Mouse (Mus musculus): Measurements from ENCODE around the gene Inf2. TPM values are rescaled to one million over a fixed set of nuclear protein-coding genes. Genes with fewer than 3 reads are reported as not detected.

Gene Inf2
- polyA plus RNA-seq, 1 experiment from 2014 or later, result 3.6 TPM

GRCm38 (mm10) chr12:112590566-112591239 is 2.1 kb downstream of the Inf2 start:
- no peak overlapping the region for H3K4me2 ChIP-seq (ENCODE audit: low read depth, low read length)
- WGBS, result 50% methylated on average over 8 of the region's 8 CpGs

DNA sequence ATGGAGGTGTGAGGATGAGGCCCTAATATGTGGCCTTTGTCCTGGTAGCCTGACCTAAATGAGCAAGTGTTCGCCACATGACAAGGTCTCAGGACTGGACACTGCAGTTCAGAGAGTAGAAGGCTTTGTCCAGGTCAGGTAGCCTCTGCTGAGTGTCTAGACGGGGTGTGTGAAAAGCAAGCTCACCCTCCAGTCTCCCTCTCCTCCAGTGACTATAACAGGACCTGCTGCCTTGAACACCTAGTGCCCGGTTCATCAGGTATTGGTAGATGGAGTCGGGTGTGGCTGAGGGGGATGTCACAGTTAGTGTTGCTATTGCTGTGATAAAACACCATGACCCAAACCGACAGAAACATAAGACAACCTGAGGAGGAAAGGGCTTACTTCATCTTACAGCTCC is 2.7 kb downstream of the Inf2 start:
- H3K27ac ChIP-seq (ENCODE audit: low read length), result no peak overlapping the region
- H3K4me2 ChIP-seq (ENCODE audit: low read depth, low read length), result no peak overlapping the region
- H3K4me1 ChIP-seq (ENCODE audit: control insufficient read depth, insufficient read depth, low read length), result peaks cover 51% of the 10 kb centered on the region
- H3K4me3 ChIP-seq (ENCODE audit: low read length), result no peak overlapping the region
- no peaks in the 10 kb centered on the region for H3K36me3 ChIP-seq (ENCODE audit: control insufficient read depth, insufficient read depth)
- 0 out of 2 replicates have a peak, but pooled peaks cover 2% of the 10 kb centered on the region for H3K27me3 ChIP-seq (ENCODE audit: control insufficient read depth, insufficient read depth, low read length)
- 95% methylated on average over 5 of the region's 5 CpGs for WGBS
- H3K9ac ChIP-seq (ENCODE audit: low read length), result no peak overlapping the region
- no peaks in the 10 kb centered on the region for H3K9me3 ChIP-seq (replicated peaks; ENCODE audit: control insufficient read depth, low read length)
- no peak for ATAC-seq (replicated peaks; ENCODE audit: extremely low read depth, insufficient read depth, low FRiP score)

More at GRCm38 (mm10) chr12:112590566-112591239, 2.1 kb downstream of the Inf2 start:
- H3K9ac ChIP-seq (ENCODE audit: low read length), result no peak overlapping the region
- no peak overlapping the region for H3K27ac ChIP-seq (ENCODE audit: low read length)
- ATAC-seq (replicated peaks; ENCODE audit: extremely low read depth, insufficient read depth, low FRiP score), result peak; percentile 21; the same call in 1 of the 2 replicates
- H3K36me3 ChIP-seq (ENCODE audit: control insufficient read depth, insufficient read depth), result no peaks in the 10 kb centered on the region
- H3K9me3 ChIP-seq (replicated peaks; ENCODE audit: control insufficient read depth, low read length), result no peaks in the 10 kb centered on the region
- H3K27me3 ChIP-seq (ENCODE audit: control insufficient read depth, insufficient read depth, low read length), result 0 out of 2 replicates have a peak, but pooled peaks cover 2% of the 10 kb centered on the region
- no peak overlapping the region for H3K4me3 ChIP-seq (ENCODE audit: low read length)
- H3K4me1 ChIP-seq (ENCODE audit: control insufficient read depth, insufficient read depth, low read length), result peaks cover 45% of the 10 kb centered on the region

DNA sequence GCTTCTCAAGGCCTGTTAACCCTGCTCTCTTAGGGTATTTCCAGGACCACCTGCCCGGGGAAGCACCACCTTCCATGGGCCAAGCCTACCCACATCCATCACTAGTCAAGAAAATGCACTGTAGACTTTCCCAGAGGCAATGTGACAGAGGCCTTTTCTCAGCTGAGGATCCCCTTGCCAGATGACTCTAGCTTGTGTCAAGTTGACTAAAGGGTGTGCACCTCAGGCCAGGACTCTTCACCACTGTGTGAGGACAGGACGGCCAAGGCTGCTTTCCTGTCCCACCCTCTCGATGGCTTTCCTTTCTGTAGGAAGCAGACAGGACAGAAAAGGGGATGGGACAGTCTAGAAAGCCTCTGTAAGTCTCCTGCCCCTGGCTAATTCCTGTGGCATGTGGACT is 3.1 kb downstream of the Inf2 start:
- ATAC-seq (replicated peaks; ENCODE audit: extremely low read depth, insufficient read depth, low FRiP score), result no peak
- Histone ChIP-seq H3K27ac (ENCODE audit: low read length) (no peak overlapping the region), H3K27me3 (ENCODE audit: control insufficient read depth, insufficient read depth, low read length) (0 out of 2 replicates have a peak, but pooled peaks cover 2% of the 10 kb centered on the region)

DNA sequence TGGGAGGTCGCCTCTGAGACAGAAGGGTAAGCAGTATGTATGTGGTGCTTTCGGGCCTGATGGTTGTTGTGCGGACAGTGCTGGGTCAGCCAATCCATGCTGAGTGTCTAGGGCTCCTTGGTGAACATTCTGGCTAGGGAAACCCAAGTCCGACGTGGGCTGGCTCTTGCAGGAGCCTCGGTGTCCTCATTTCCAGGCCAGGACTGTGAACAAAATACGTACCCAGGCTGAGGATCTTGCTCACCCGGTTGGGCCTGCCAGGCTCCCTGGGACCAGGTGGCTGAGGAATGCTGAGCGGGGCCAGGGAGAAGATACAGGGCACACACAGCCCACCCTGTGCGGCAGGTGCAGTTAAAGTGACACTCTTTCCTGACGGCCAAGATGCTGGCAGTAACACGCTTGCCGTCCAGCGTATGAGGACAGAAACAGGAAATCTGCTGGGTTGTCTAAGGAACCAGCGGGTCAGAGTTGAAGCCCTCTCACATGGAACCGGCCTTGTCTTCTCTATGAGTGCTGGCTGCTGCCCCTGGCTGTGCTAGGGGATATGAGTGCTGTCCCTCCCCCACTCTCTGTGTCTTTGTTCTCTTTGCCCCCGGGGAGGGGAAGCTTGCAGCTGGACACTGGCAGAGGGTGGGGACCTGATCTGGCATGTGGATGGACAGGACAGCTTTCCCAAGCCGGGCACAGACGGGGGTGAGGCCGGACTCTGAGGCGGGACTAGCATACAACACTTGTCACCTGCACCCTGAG is 4.6 kb downstream of the Inf2 start:
- H3K4me2 ChIP-seq (ENCODE audit: low read depth, low read length), result no peak overlapping the region

More for the DNA sequence above, 3.1 kb downstream of the Inf2 start:
- Histone ChIP-seq H3K4me2 (ENCODE audit: low read depth, low read length) (no peak overlapping the region), H3K9ac (ENCODE audit: low read length) (no peak overlapping the region), H3K4me1 (ENCODE audit: control insufficient read depth, insufficient read depth, low read length) (peaks cover 52% of the 10 kb centered on the region), H3K9me3 (replicated peaks; ENCODE audit: control insufficient read depth, low read length) (no peaks in the 10 kb centered on the region), H3K4me3 (ENCODE audit: low read length) (no peak overlapping the region), H3K36me3 (ENCODE audit: control insufficient read depth, insufficient read depth) (no peaks in the 10 kb centered on the region)
- 75% methylated on average over 3 of the region's 3 CpGs for WGBS

GRCm38 (mm10) chr12:112593951-112594915 is 5.6 kb downstream of the Inf2 start:
- peak overlapping the region; percentile 57 for H3K27ac ChIP-seq (ENCODE audit: low read length)
- no peaks in the 10 kb centered on the region for H3K9me3 ChIP-seq (replicated peaks; ENCODE audit: control insufficient read depth, low read length)
- H3K4me3 ChIP-seq (ENCODE audit: low read length), result no peak overlapping the region
- no peaks in the 10 kb centered on the region for H3K36me3 ChIP-seq (ENCODE audit: control insufficient read depth, insufficient read depth)
- peaks cover 52% of the 10 kb centered on the region for H3K4me1 ChIP-seq (ENCODE audit: control insufficient read depth, insufficient read depth, low read length)
- no peak for ATAC-seq (replicated peaks; ENCODE audit: extremely low read depth, insufficient read depth, low FRiP score)
- 51% methylated on average over 16 of the region's 16 CpGs for WGBS
- 0 out of 2 replicates have a peak, but pooled peaks cover 2% of the 10 kb centered on the region for H3K27me3 ChIP-seq (ENCODE audit: control insufficient read depth, insufficient read depth, low read length)
- no peak overlapping the region for H3K4me2 ChIP-seq (ENCODE audit: low read depth, low read length)
- peak overlapping the region; percentile 49 for H3K9ac ChIP-seq (ENCODE audit: low read length)

More for the DNA sequence above, 4.6 kb downstream of the Inf2 start:
- no peak for ATAC-seq (replicated peaks; ENCODE audit: extremely low read depth, insufficient read depth, low FRiP score)
- no peak overlapping the region for H3K4me3 ChIP-seq (ENCODE audit: low read length)
- no peak overlapping the region for H3K9ac ChIP-seq (ENCODE audit: low read length)
- H3K36me3 ChIP-seq (ENCODE audit: control insufficient read depth, insufficient read depth), result no peaks in the 10 kb centered on the region
- no peak overlapping the region for H3K27ac ChIP-seq (ENCODE audit: low read length)
- 71% methylated on average over 21 of the region's 21 CpGs for WGBS
- H3K27me3 ChIP-seq (ENCODE audit: control insufficient read depth, insufficient read depth, low read length), result 0 out of 2 replicates have a peak, but pooled peaks cover 2% of the 10 kb centered on the region
- no peaks in the 10 kb centered on the region for H3K9me3 ChIP-seq (replicated peaks; ENCODE audit: control insufficient read depth, low read length)
- peaks cover 47% of the 10 kb centered on the region for H3K4me1 ChIP-seq (ENCODE audit: control insufficient read depth, insufficient read depth, low read length)

- Histone ChIP-seq H3K4me1 (ENCODE audit: control insufficient read depth, insufficient read depth, low read length) (peaks cover 48% of the 10 kb centered on the region), H3K9me3 (replicated peaks; ENCODE audit: control insufficient read depth, low read length) (no peaks in the 10 kb centered on the region), H3K9ac (ENCODE audit: low read length) (peak overlapping the region; percentile 8; the same call in 1 of the 2 replicates), H3K27me3 (ENCODE audit: control insufficient read depth, insufficient read depth, low read length) (no peaks in the 10 kb centered on the region), H3K36me3 (ENCODE audit: control insufficient read depth, insufficient read depth) (no peaks in the 10 kb centered on the region), H3K4me2 (ENCODE audit: low read depth, low read length) (peak overlapping the region; percentile 0; the same call in 1 of the 2 replicates), H3K4me3 (ENCODE audit: low read length) (no peak overlapping the region), H3K27ac (ENCODE audit: low read length) (peak overlapping the region; percentile 57)
- 29% methylated on average over 4 of the region's 4 CpGs for WGBS
- ATAC-seq (replicated peaks; ENCODE audit: extremely low read depth, insufficient read depth, low FRiP score), result 0 out of 2 replicates have a peak, but pooled peaks have one; percentile 11
Measured at GRCm38 (mm10) chr12:112594989-112595388, 6.4 kb downstream of the Inf2 start.

DNA sequence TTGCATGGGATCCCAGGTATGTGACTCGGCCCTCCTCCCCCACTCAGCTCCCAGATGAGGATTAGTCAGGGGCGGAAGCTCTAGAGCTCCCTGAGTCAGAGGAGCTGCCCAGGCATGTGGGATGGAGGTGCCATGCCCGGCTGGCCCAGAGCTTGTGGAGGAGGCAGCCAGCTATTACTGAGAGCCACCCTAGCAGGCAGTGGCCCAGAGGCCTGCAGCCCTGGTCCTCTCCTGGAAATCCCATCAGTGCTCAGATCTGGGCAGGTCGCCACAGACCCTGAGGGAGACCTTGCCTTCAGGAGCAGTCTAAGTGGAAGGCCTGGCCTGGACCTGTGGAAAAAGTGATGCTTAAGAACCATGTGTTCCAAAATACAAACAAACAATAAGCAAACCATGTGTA is 7.0 kb downstream of the Inf2 start:
- Histone ChIP-seq H3K4me1 (ENCODE audit: control insufficient read depth, insufficient read depth, low read length) (peaks cover 45% of the 10 kb centered on the region), H3K9ac (ENCODE audit: low read length) (peak overlapping the region; percentile 8; the same call in 1 of the 2 replicates), H3K27ac (ENCODE audit: low read length) (peak overlapping the region; percentile 57), H3K4me2 (ENCODE audit: low read depth, low read length) (no peak overlapping the region), H3K4me3 (ENCODE audit: low read length) (no peak overlapping the region), H3K9me3 (replicated peaks; ENCODE audit: control insufficient read depth, low read length) (no peaks in the 10 kb centered on the region), H3K27me3 (ENCODE audit: control insufficient read depth, insufficient read depth, low read length) (no peaks in the 10 kb centered on the region), H3K36me3 (ENCODE audit: control insufficient read depth, insufficient read depth) (no peaks in the 10 kb centered on the region)
- WGBS, result 53% methylated on average over 4 of the region's 4 CpGs
- no peak for ATAC-seq (replicated peaks; ENCODE audit: extremely low read depth, insufficient read depth, low FRiP score)

DNA sequence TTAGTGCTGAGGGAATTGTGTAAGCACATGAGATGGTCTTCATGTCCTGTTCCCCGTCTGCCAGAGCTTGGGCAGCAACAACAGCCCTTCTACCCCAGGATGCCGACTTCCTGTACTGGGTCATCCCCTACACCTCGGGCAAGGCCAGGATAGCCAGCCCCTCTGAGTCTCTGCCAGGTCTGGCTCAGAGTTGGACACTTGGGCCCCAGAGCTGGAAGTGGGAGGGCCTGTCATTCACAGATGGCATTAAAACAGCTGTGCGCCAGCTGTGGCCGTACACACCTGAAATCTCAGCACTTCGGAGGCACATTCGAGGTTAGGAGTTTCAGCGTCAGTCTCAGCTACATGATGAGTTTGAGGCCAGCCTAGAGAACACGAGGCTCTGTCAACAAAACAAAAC is 7.9 kb downstream of the Inf2 start:
- Histone ChIP-seq H3K4me1 (ENCODE audit: control insufficient read depth, insufficient read depth, low read length) (peaks cover 40% of the 10 kb centered on the region), H3K36me3 (ENCODE audit: control insufficient read depth, insufficient read depth) (no peaks in the 10 kb centered on the region), H3K9me3 (replicated peaks; ENCODE audit: control insufficient read depth, low read length) (no peaks in the 10 kb centered on the region), H3K4me2 (ENCODE audit: low read depth, low read length) (no peak overlapping the region), H3K9ac (ENCODE audit: low read length) (no peak overlapping the region), H3K27me3 (ENCODE audit: control insufficient read depth, insufficient read depth, low read length) (no peaks in the 10 kb centered on the region), H3K27ac (ENCODE audit: low read length) (no peak overlapping the region), H3K4me3 (ENCODE audit: low read length) (no peak overlapping the region)
- 63% methylated on average over 9 of the region's 9 CpGs for WGBS
- ATAC-seq (replicated peaks; ENCODE audit: extremely low read depth, insufficient read depth, low FRiP score), result no peak

All from heart, embryonic 16.5 days (tissue).